Mouse (Mus musculus) MEL (cell line): ENCODE results near the gene Anks1. TPM values are rescaled to one million over a fixed set of nuclear protein-coding genes. Genes with fewer than 3 reads are reported as not detected.
A peak's percentile ranks its signal among the peaks of the same experiment; 100 is the strongest.

Experiments used
- DNase-seq: peaks from one replicate; pipeline ENCODE4 v3.0.0; 2011; ENCODE audit warnings: low read depth, low spot score
- H3K27ac ChIP-seq: 2 replicates; pipeline ENCODE4 v1.5.1; 2012; ENCODE audit warnings: low read depth, mild to moderate bottlenecking, control low read depth, low read length, moderate library complexity; ENCODE audit not compliant: control insufficient read depth
- H3K27me3 ChIP-seq, 2 experiments: fragments of 150-350 bp in 1 of 2; sonication (generic) in 1 of 2; 2 replicates each; pipeline ENCODE4 v1.6.1; 2012; ENCODE audit warnings: low read length in 2 of 2, mild to moderate bottlenecking in 2 of 2, improper control_type of control experiment in 1 of 2, moderate library complexity in 1 of 2; ENCODE audit not compliant: insufficient read depth in 2 of 2, control insufficient read depth in 1 of 2
- H3K36me3 ChIP-seq, 2 experiments: 2 replicates each; pipeline ENCODE4 v1.6.1; 2012 to 2014; ENCODE audit warnings: low read length in 2 of 2, improper control_type of control experiment in 1 of 2, inconsistent platforms in 1 of 2, mild to moderate bottlenecking in 1 of 2; ENCODE audit not compliant: insufficient read depth in 2 of 2, control insufficient read depth in 1 of 2
- H3K4me1 ChIP-seq, 2 experiments: fragments of 150-350 bp in 1 of 2; sonication (generic) in 1 of 2; 2 replicates each; pipeline ENCODE4 v1.6.1; 2012; ENCODE audit warnings: low read length in 2 of 2, improper control_type of control experiment in 1 of 2, mild to moderate bottlenecking in 1 of 2; ENCODE audit not compliant: insufficient read depth in 2 of 2, control insufficient read depth in 1 of 2
- H3K4me3 ChIP-seq, 2 experiments: fragments of 150-350 bp in 1 of 2; sonication (generic) in 1 of 2; 2 replicates each; pipeline ENCODE4 v1.5.1; 2012; ENCODE audit warnings: low read depth in 2 of 2, low read length in 2 of 2, mild to moderate bottlenecking in 2 of 2, moderate library complexity in 2 of 2, control low read depth in 1 of 2, improper control_type of control experiment in 1 of 2; ENCODE audit not compliant: control insufficient read depth in 1 of 2, insufficient read depth in 1 of 2
- H3K79me2 ChIP-seq: 2 replicates; pipeline ENCODE4 v1.6.1; 2012; ENCODE audit warnings: mild to moderate bottlenecking, low read length, moderate library complexity; ENCODE audit not compliant: control insufficient read depth, poor library complexity, insufficient read depth
- H3K9ac ChIP-seq: 2 replicates; pipeline ENCODE4 v1.6.1; 2012; ENCODE audit warnings: low read depth, mild to moderate bottlenecking, control low read depth, low read length, moderate library complexity; ENCODE audit not compliant: control insufficient read depth, poor library complexity, severe bottlenecking
- H3K9me3 ChIP-seq: fragments of 150-350 bp; sonication (generic); replicated peaks from 2 replicates; pipeline ENCODE4 v1.6.1; 2012; ENCODE audit warnings: mild to moderate bottlenecking, low read length, improper control_type of control experiment, moderate library complexity; ENCODE audit not compliant: insufficient read depth
- BHLHE40 ChIP-seq: IDR thresholded peaks from 2 replicates; pipeline ENCODE4 v1.6.1; 2012; ENCODE audit warnings: low read depth, mild to moderate bottlenecking, inconsistent platforms, low read length, improper control_type of control experiment, borderline replicate concordance
- CHD1 ChIP-seq: IDR thresholded peaks from 2 replicates; pipeline ENCODE4 v1.6.1; 2012; ENCODE audit warnings: low read depth, mild to moderate bottlenecking, inconsistent platforms, low read length, improper control_type of control experiment
- CHD2 ChIP-seq: IDR thresholded peaks from 2 replicates; pipeline ENCODE4 v1.6.1; 2011; ENCODE audit warnings: low read length, improper control_type of control experiment
- CTCF ChIP-seq, 3 experiments: IDR thresholded peaks in 2 of 3; conservative IDR thresholded peaks in 1 of 3; 2 replicates each; pipeline ENCODE4 v1.5.1; 2011 to 2012; ENCODE audit warnings: low read length in 3 of 3, low read depth in 2 of 3, mild to moderate bottlenecking in 2 of 3, improper control_type of control experiment in 1 of 3, inconsistent platforms in 1 of 3, mixed read lengths in 1 of 3, moderate library complexity in 1 of 3; ENCODE audit not compliant: control insufficient read depth in 1 of 3, insufficient read depth in 1 of 3, poor library complexity in 1 of 3, severe bottlenecking in 1 of 3
- E2F4 ChIP-seq: IDR thresholded peaks from 2 replicates; pipeline ENCODE4 v1.6.1; 2011; ENCODE audit warnings: low read depth, low read length, improper control_type of control experiment, borderline replicate concordance
- ELF1 ChIP-seq: IDR thresholded peaks from 2 replicates; pipeline ENCODE4 v1.6.1; 2014; ENCODE audit warnings: low read depth, mild to moderate bottlenecking, inconsistent platforms, low read length, improper control_type of control experiment, moderate library complexity
- ETS1 ChIP-seq: IDR thresholded peaks from 2 replicates; pipeline ENCODE4 v1.6.1; 2012; ENCODE audit warnings: low read depth, mild to moderate bottlenecking, inconsistent platforms, low read length, improper control_type of control experiment, moderate library complexity
- GABPA ChIP-seq: IDR thresholded peaks from 2 replicates; pipeline ENCODE4 v1.6.1; 2012; ENCODE audit warnings: low read depth, mild to moderate bottlenecking, inconsistent platforms, low read length, improper control_type of control experiment, moderate library complexity
- GATA1 ChIP-seq: IDR thresholded peaks from 2 replicates; pipeline ENCODE4 v1.6.1; 2011; ENCODE audit warnings: low read depth, low read length, improper control_type of control experiment
- HCFC1 ChIP-seq: IDR thresholded peaks from 2 replicates; pipeline ENCODE4 v1.6.1; 2012; ENCODE audit warnings: low read depth, mild to moderate bottlenecking, inconsistent platforms, low read length, improper control_type of control experiment, moderate library complexity
- JUND ChIP-seq: IDR thresholded peaks from 2 replicates; pipeline ENCODE4 v1.6.1; 2011; ENCODE audit warnings: low read depth, mild to moderate bottlenecking, improper control_type of control experiment, low read length
- KAT2A ChIP-seq: conservative IDR thresholded peaks from 2 replicates; pipeline ENCODE4 v1.6.1; 2012; ENCODE audit warnings: low read depth, low read length, improper control_type of control experiment, inconsistent platforms
- MAFK ChIP-seq: IDR thresholded peaks from 2 replicates; pipeline ENCODE4 v1.6.1; 2011; ENCODE audit warnings: low read depth, mild to moderate bottlenecking, low read length, improper control_type of control experiment, borderline replicate concordance
- MAX ChIP-seq: IDR thresholded peaks from 2 replicates; pipeline ENCODE4 v1.6.1; 2011; ENCODE audit warnings: low read length, improper control_type of control experiment
- MAZ ChIP-seq: IDR thresholded peaks from 2 replicates; pipeline ENCODE4 v1.6.1; 2012; ENCODE audit warnings: low read depth, mild to moderate bottlenecking, inconsistent platforms, low read length, improper control_type of control experiment
- MEF2A ChIP-seq: IDR thresholded peaks from 2 replicates; pipeline ENCODE4 v1.6.1; 2014; ENCODE audit warnings: low read depth, mild to moderate bottlenecking, inconsistent platforms, low read length, improper control_type of control experiment; ENCODE audit not compliant: poor library complexity, insufficient replicate concordance, severe bottlenecking; ENCODE audit errors: extremely low read depth
- MXI1 ChIP-seq: IDR thresholded peaks from 2 replicates; pipeline ENCODE4 v1.6.1; 2011; ENCODE audit warnings: mild to moderate bottlenecking, low read depth, low read length, improper control_type of control experiment
- MYB ChIP-seq: IDR thresholded peaks from 2 replicates; pipeline ENCODE4 v1.6.1; 2011; ENCODE audit warnings: mild to moderate bottlenecking, low read depth, low read length, improper control_type of control experiment
- MYC ChIP-seq: IDR thresholded peaks from 2 replicates; pipeline ENCODE4 v1.6.1; 2011; ENCODE audit warnings: low read depth, mild to moderate bottlenecking, low read length, improper control_type of control experiment, moderate library complexity
- NELFE ChIP-seq: IDR thresholded peaks from 2 replicates; pipeline ENCODE4 v1.6.1; 2011; ENCODE audit warnings: low read depth, low read length, improper control_type of control experiment
- NRF1 ChIP-seq: IDR thresholded peaks from 2 replicates; pipeline ENCODE4 v1.6.1; 2014; ENCODE audit warnings: low read depth, mild to moderate bottlenecking, inconsistent platforms, low read length, improper control_type of control experiment, moderate library complexity; ENCODE audit not compliant: poor library complexity, insufficient read depth, severe bottlenecking
- POLR2A ChIP-seq, 2 experiments: IDR thresholded peaks; 2 replicates each; pipeline ENCODE4 v1.6.1; 2011 to 2012; ENCODE audit warnings: low read length in 2 of 2, mild to moderate bottlenecking in 2 of 2, control low read depth in 1 of 2, improper control_type of control experiment in 1 of 2, low read depth in 1 of 2, moderate library complexity in 1 of 2; ENCODE audit not compliant: control insufficient read depth in 1 of 2, insufficient read depth in 1 of 2, poor library complexity in 1 of 2
- POLR2AphosphoS2 ChIP-seq: IDR thresholded peaks from 2 replicates; pipeline ENCODE4 v1.6.1; 2011; ENCODE audit warnings: low read length, improper control_type of control experiment
- POLR2AphosphoS5 ChIP-seq: IDR thresholded peaks from 2 replicates; pipeline ENCODE4 v1.6.1; 2012; ENCODE audit warnings: low read depth, borderline replicate concordance, mild to moderate bottlenecking, inconsistent platforms, low read length, moderate library complexity, mixed read lengths
- RAD21 ChIP-seq: IDR thresholded peaks from 2 replicates; pipeline ENCODE4 v1.6.1; 2011; ENCODE audit warnings: mild to moderate bottlenecking, low read depth, low read length, improper control_type of control experiment
- RCOR1 ChIP-seq: IDR thresholded peaks from 2 replicates; pipeline ENCODE4 v1.6.1; 2012; ENCODE audit warnings: low read depth, mild to moderate bottlenecking, inconsistent platforms, low read length, improper control_type of control experiment
- SIN3A ChIP-seq: IDR thresholded peaks from 2 replicates; pipeline ENCODE4 v1.6.1; 2012; ENCODE audit warnings: low read length, improper control_type of control experiment, inconsistent platforms
- SMC3 ChIP-seq: IDR thresholded peaks from 2 replicates; pipeline ENCODE4 v1.6.1; 2011; ENCODE audit warnings: low read depth, low read length, improper control_type of control experiment
- TAL1 ChIP-seq: IDR thresholded peaks from 2 replicates; pipeline ENCODE4 v1.6.1; 2012; ENCODE audit warnings: mild to moderate bottlenecking, inconsistent platforms, low read length, moderate library complexity, mixed read lengths
- TBP ChIP-seq: IDR thresholded peaks from 2 replicates; pipeline ENCODE4 v1.8.0; 2011; ENCODE audit warnings: low read depth, low read length, improper control_type of control experiment
- TCF12 ChIP-seq: IDR thresholded peaks from 2 replicates; pipeline ENCODE4 v1.6.1; 2014; ENCODE audit warnings: low read depth, mild to moderate bottlenecking, inconsistent platforms, low read length, improper control_type of control experiment, moderate library complexity
- UBTF ChIP-seq: IDR thresholded peaks from 2 replicates; pipeline ENCODE4 v1.6.1; 2012; ENCODE audit warnings: low read depth, mild to moderate bottlenecking, inconsistent platforms, low read length, improper control_type of control experiment, moderate library complexity, borderline replicate concordance; ENCODE audit not compliant: insufficient read depth
- USF1 ChIP-seq: IDR thresholded peaks from 2 replicates; pipeline ENCODE4 v1.6.1; 2014; ENCODE audit warnings: low read depth, mild to moderate bottlenecking, inconsistent platforms, low read length, improper control_type of control experiment, moderate library complexity
- USF2 ChIP-seq, 2 experiments: IDR thresholded peaks; 2 replicates each; pipeline ENCODE4 v1.6.1; 2011 to 2012; ENCODE audit warnings: improper control_type of control experiment in 2 of 2, low read length in 2 of 2, borderline replicate concordance in 1 of 2, inconsistent platforms in 1 of 2, low read depth in 1 of 2, mild to moderate bottlenecking in 1 of 2; ENCODE audit not compliant: insufficient read depth in 1 of 2
- ZC3H11A ChIP-seq: IDR thresholded peaks from 2 replicates; pipeline ENCODE4 v1.6.1; 2012; ENCODE audit warnings: low read depth, mild to moderate bottlenecking, inconsistent platforms, low read length, improper control_type of control experiment
- ZKSCAN1 ChIP-seq: IDR thresholded peaks from 2 replicates; pipeline ENCODE4 v1.6.1; 2012; ENCODE audit warnings: low read depth, mild to moderate bottlenecking, inconsistent platforms, low read length, improper control_type of control experiment, moderate library complexity
- ZMIZ1 ChIP-seq: IDR thresholded peaks from 2 replicates; pipeline ENCODE4 v1.6.1; 2012; ENCODE audit warnings: low read depth, mild to moderate bottlenecking, inconsistent platforms, low read length, improper control_type of control experiment, moderate library complexity
- ZNF384 ChIP-seq: IDR thresholded peaks from 2 replicates; pipeline ENCODE4 v1.6.1; 2012; ENCODE audit warnings: low read depth, mild to moderate bottlenecking, inconsistent platforms, low read length, improper control_type of control experiment
- polyA plus RNA-seq, 2 experiments: library from polyadenylated mRNA; stranded (reverse) in 1 of 2; unstranded in 1 of 2; fragments of >175 nt in 1 of 2; fragments of >200 nt in 1 of 2; gene quantifications; 2 replicates each; pipeline versions ENCODE4 v1.2.1 to v1.2.4; 2012; ENCODE audit warnings: low replicate concordance in 2 of 2, low read depth in 1 of 2; ENCODE audit not compliant: insufficient read length in 2 of 2, insufficient read depth in 1 of 2, missing spikeins in 1 of 2
- total RNA-seq: library from RNA; depleted of rRNA; stranded (reverse); fragments of 300-350 nt; gene quantifications from 2 replicates; pipeline ENCODE4 v1.2.3, GENCODE M21; 2012

Gene Anks1
- total and polyA plus RNA-seq, 3 experiments, result 11.9 to 15.9 TPM; not detected in 1

DNA sequence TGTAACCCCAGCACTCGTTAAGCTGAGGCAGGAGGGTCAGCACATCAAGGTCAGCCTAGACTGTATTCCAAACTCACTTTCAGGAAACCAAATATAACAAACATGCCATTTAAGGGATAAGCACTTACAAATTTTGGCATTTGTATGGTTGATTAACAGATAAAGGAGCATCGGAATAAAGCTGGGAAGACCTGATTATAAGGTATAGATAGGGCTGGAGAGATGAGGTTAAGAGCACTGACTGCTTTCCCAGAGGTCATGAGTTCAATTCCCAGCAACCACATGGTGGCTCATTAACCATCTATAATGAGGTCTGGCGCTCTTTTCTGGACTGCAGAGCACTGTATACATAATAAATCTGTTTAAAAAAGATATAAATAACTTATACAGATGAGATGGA is 35.5 kb upstream of the Anks1 start:
- peak; percentile 19 for DNase-seq
- H3K27ac ChIP-seq, result peak overlapping the region; percentile 67
- H3K9me3 ChIP-seq, result no peaks in the 10 kb centered on the region
- H3K79me2 ChIP-seq, result peaks cover 27% of the 10 kb centered on the region
- H3K27me3 ChIP-seq, result no peaks in the 10 kb centered on the region
- 0 out of 4 replicates have a peak overlapping the region, but pooled peaks of 1 of the 2 experiments have one; percentile 40 for H3K4me3 ChIP-seq
- no peak overlapping the region for H3K9ac ChIP-seq
- H3K36me3 ChIP-seq, result peaks cover 14 to 29% of the 10 kb centered on the region in 2 experiments
- H3K4me1 ChIP-seq, result peaks cover 22 to 24% of the 10 kb centered on the region in 2 experiments
- TF ChIP-seq HCFC1, result no peak
- TF ChIP-seq RCOR1, result peak; percentile 52; the same call in 1 of the 2 replicates
- TF ChIP-seq CHD1, result no peak
- TF ChIP-seq ZNF384, result no peak
- no peak; the same call in 1 of the 2 replicates for TF ChIP-seq MAX
- no peak for TF ChIP-seq MEF2A
- no peak for TF ChIP-seq RAD21
- no peak for TF ChIP-seq KAT2A
- TF ChIP-seq SMC3, result no peak
- no peak for TF ChIP-seq GABPA
- no peak for TF ChIP-seq POLR2A (IDR thresholded peaks at IDR 0.05; ENCODE audit: control insufficient read depth in 1 of 2, insufficient read depth in 1 of 2, low read depth in 1 of 2, low read length in 2 of 2, poor library complexity in 1 of 2)
- TF ChIP-seq POLR2AphosphoS2, result no peak
- TF ChIP-seq GATA1, result peak; percentile 58
- no peak for TF ChIP-seq MYC
- no peak for TF ChIP-seq MAFK
- no peak for TF ChIP-seq UBTF
- no peak for TF ChIP-seq ZMIZ1
- no peak for TF ChIP-seq ELF1
- TF ChIP-seq ETS1, result peak; percentile 62
- no peak for TF ChIP-seq ZKSCAN1
- no peak for TF ChIP-seq TBP
- no peak for TF ChIP-seq NELFE
- 0 out of 2 replicates have a peak, but pooled peaks have one; percentile 31 for TF ChIP-seq SIN3A
- no peak for TF ChIP-seq POLR2AphosphoS5
- no peak for TF ChIP-seq ZC3H11A
- no peak for TF ChIP-seq JUND
- TF ChIP-seq TAL1, result peak; percentile 19; the same call in 1 of the 2 replicates
- TF ChIP-seq BHLHE40, result no peak
- TF ChIP-seq USF2 (IDR thresholded peaks at IDR 0.05; ENCODE audit: borderline replicate concordance in 1 of 2, insufficient read depth in 1 of 2, low read depth in 1 of 2, low read length in 2 of 2), result no peak
- no peak for TF ChIP-seq CHD2
- TF ChIP-seq E2F4, result no peak
- TF ChIP-seq MAZ, result no peak
- TF ChIP-seq CTCF (IDR thresholded peaks at IDR 0.05 in 2 of 3, conservative IDR thresholded peaks at IDR 0.05 in 1 of 3; ENCODE audit: control insufficient read depth in 1 of 3, insufficient read depth in 1 of 3, low read depth in 2 of 3, low read length in 3 of 3, poor library complexity in 1 of 3, severe bottlenecking in 1 of 3), result no peak
- TF ChIP-seq TCF12, result peak; percentile 78
- TF ChIP-seq NRF1, result no peak
- TF ChIP-seq MXI1, result no peak; the same call in 1 of the 2 replicates
- no peak for TF ChIP-seq USF1
- TF ChIP-seq MYB, result no peak
